Mouse (Mus musculus) induced T-regulatory cell, adult 2 months (primary cell): ENCODE measurements around the gene Srarp.

Experiments
- DNase-seq: peaks from one replicate; pipeline ENCODE4 v3.0.0-alpha.2; 2012; ENCODE audit warnings: low read depth

Srarp gene

GRCm38 (mm10) chr4:141456193-141456938 lies 20.5 kb upstream of the Srarp start:
- DNase-seq, result no peak

- no peak for DNase-seq
Measured at GRCm38 (mm10) chr4:141455526-141455925, 19.6 kb upstream of the Srarp start.

GRCm38 (mm10) chr4:141454581-141455350 lies 18.9 kb upstream of the Srarp start:
- peak; percentile 87 for DNase-seq

- DNase-seq, result no peak
Measured at GRCm38 (mm10) chr4:141451916-141452450, 16.1 kb upstream of the Srarp start.

GRCm38 (mm10) chr4:141451251-141451650 lies 15.3 kb upstream of the Srarp start:
- no peak for DNase-seq

- peak; percentile 55 for DNase-seq
Measured at GRCm38 (mm10) chr4:141446211-141446610, 10.3 kb upstream of the Srarp start.

GRCm38 (mm10) chr4:141445328-141445720 lies 9.4 kb upstream of the Srarp start:
- peak; percentile 83 for DNase-seq

GRCm38 (mm10) chr4:141444451-141445327 lies 8.8 kb upstream of the Srarp start, which contains the start of gene Zbtb17:
Gene Zbtb17 (plus strand): TSS chr4:141444654.
- DNase-seq, result peak; percentile 94

GRCm38 (mm10) chr4:141443641-141444429 lies 7.9 kb upstream of the Srarp start:
- peak; percentile 33 for DNase-seq

GRCm38 (mm10) chr4:141440877-141441276 lies 5.0 kb upstream of the Srarp start:
- DNase-seq, result no peak

GRCm38 (mm10) chr4:141439083-141439803 lies 3.3 kb upstream of the Srarp start:
- no peak for DNase-seq

GRCm38 (mm10) chr4:141433191-141433590 lies 2.7 kb downstream of the Srarp start:
- no peak for DNase-seq

- no peak for DNase-seq
Measured at GRCm38 (mm10) chr4:141432666-141433065, 3.2 kb downstream of the Srarp start.

GRCm38 (mm10) chr4:141430997-141431396 lies 4.9 kb downstream of the Srarp start:
- DNase-seq, result peak; percentile 84

- peak; percentile 35 for DNase-seq
Measured at GRCm38 (mm10) chr4:141429847-141430246, 6.1 kb downstream of the Srarp start.

GRCm38 (mm10) chr4:141429381-141429780 lies 6.5 kb downstream of the Srarp start:
- DNase-seq, result no peak

GRCm38 (mm10) chr4:141427921-141428320 lies 8.0 kb downstream of the Srarp start:
- no peak for DNase-seq

- DNase-seq, result no peak
Measured at GRCm38 (mm10) chr4:141426796-141427745, 8.8 kb downstream of the Srarp start.
